Mouse (Mus musculus) c-Kit-positive CD71-positive TER-119-negative erythroid progenitor cells, embryonic 14.5 days (primary cell): ENCODE measurements at regions not wholly inside any gene's neighbourhood (a gene's known extent, or its start where the extent isn't known, plus 50 kb on each side); places are given as distances from the start of the nearest gene placed in this dataset.
"Not testable (repeated sequence)": the region's sequence is repeated elsewhere in the genome, so short reads cannot be mapped to it uniquely, and the experiment has no call there.

Experiments used
- DNase-seq: peaks from one replicate; pipeline ENCODE4 v3.0.0-alpha.2; 2013; ENCODE audit warnings: low read depth

DNA sequence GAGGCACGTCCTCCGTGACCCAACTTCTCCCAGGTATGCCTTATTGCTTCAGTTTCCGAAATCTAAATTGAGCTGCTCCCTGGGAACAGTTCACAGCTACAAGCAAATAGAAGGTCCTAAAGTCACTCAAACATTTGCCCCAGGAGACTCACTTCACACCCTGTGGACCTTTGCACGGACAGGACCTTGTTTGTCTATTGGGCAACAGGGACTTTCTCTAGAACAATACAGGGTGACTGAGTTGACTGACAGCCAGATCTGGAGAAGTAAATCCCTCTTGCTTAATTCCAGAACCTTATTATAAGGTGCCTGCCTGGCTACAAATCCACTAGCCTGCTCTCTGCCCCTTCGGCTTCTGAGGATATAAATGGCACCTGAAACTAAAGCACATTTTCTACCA lies 220.5 kb upstream of the Irx4 start:
- no peak for DNase-seq

DNA sequence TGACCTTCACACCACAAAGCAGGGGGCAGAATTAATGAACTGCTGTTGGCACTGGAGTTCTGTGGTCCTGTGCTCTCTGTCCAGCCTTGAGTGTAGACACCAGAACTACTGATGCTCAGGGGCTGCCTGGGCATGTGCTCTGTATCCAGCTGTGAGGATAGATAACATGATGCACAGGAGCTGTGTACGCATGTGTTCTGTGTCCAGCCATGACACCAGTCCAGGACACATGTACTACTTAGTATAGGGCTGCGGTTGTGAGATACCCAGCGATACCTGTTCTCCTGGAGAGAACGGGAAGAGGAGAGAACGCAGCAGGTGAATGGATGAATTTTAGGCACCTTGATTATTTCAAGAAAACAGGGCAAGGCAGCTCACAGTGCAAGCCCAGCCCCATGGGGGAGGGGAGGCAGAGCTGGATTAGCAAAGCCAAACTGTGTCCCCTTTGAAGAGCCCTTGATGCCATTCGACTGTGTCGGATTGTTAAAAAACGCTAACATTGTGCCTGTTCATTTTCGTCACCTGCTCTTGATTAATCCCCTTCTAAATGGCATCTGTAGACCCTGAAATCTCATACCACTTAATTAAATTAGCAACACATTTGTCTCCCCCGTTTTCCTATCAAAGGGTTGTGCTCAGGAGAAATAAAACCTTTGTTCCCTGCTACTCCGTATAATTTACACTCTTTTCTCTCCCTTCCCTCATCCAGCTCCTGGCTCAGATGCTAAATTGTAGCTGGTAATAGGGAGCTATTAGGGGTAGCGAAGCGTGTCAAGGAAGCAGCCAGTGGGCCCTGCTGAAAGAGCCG lies 218.8 kb upstream of the Irx4 start:
- DNase-seq: no peak

DNA sequence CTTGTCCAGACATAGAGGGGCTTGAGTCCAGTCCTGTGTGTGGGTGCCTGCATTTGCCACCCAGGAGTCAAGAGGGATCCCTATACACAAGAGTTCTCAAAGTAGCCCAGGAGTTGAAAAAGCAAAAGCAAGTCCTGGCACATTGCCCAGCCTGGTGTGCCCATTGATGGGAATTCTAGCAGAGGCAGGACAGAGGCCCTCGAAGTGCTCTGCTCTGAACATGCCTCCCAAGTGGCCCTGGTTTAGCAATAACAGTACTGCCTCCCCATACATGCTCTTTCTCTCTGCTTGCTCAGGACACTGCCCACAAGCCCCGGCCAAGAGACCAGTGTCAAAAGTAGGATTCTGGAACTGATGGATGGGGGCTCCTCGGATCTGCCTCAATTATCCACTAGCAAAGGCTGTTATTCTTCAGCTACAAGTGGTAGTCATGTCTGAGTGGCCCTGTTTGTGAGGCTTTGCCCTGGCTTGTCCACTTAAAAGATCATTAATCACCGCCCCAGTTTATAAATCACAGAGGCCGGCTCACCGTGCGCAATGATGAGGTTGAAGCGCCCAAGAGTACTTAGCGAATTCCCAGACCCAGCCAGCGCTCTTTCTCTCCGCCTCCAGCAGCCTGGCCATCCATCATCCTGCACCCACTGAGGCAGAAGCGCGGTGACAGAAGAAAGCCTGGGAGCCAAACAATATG lies 190.3 kb upstream of the Irx4 start:
- DNase-seq: no peak

DNA sequence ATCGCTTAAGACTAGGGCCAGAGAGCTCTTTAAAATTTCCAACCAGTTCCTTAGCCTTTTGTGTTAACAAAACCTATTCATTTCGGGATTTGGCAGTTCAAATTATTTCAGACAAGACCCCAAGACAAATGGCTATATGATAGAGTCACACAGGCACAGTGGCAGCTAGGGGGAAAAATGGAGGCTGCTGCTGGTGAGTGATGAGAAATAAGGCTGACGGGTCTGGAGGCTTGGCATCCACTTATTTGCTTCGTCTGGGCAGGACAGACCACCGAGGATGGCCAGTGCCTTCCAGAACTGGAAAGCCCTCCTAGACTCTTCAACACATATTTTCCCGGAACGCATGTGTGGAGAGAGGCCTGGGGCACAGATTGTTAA lies 189.8 kb upstream of the Irx4 start:
- no peak for DNase-seq

GRCm38 (mm10) chr13:73071032-73071431 lies 189.2 kb upstream of the Irx4 start:
- no peak for DNase-seq

DNA sequence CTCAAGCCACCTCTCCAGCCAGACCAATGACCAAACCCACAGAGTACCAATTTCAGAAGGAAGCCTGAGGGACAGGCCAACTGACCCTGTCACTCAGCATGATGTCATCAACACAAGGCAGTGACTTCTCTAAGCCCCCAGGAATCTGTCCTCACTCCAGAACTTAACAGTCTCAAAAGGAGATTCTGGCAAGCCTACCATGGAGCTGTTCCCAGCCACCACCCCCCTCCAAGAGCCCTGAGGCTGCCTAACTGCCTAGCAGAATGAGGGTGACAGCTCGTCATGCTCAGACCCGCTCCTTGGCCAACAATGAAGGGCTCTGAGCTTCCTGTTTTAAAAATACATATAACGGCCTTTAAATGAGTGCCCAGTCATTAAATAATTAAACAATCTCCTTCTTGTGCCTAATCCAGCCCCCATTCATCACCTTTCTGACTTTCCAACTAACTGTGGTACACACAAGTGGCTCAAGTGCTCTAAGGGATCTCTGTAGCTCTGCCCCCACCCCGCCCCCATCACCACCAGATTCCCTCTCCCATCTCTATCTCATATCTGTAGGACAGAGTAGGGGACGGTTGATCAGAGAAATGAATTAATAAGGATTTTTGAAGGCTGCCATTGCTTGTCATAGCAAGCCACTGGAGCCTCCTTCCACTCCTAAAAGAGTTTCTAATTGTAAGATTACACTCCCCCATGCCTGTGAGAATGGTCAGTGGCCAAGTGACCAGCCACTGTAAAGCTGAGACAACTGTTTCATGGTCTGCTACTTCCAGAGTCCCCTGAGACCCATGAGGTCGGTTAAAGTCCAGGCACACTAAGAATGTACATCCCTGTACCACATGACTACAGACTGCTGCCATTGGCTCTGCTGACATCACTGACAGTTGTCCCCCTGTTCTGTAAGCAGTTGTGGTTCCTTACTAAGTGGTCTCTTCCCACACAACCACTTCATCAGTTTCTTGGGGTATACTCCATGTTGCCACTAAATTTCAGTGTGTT lies 188.1 kb upstream of the Irx4 start:
- DNase-seq: no peak

GRCm38 (mm10) chr13:73077866-73078430 lies 182.3 kb upstream of the Irx4 start:
- no peak for DNase-seq

DNA sequence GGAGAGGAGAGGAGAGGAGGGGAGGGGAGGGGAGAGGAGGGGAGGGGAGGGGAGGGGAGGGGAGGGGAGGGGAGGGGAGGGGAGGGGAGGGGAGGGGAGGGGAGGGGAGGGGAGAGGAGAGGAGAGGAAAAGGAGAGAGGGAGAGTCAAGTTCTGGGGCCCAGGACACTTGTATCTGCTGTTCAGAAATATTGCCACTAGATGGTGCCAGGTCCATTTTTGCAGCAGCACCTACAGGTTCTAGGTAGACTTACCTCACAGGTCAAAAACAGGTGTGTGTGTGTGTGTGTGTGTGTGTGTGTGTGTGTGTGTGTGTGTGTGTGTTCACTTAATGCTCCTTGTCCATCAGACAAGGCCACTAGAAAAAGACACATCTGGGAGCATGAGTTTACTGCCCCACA lies 172.5 kb upstream of the Irx4 start:
- not testable (repeated sequence) for DNase-seq

GRCm38 (mm10) chr13:73091886-73092285 lies 168.4 kb upstream of the Irx4 start:
- DNase-seq: no peak

GRCm38 (mm10) chr13:73097502-73097901 lies 162.8 kb upstream of the Irx4 start:
- DNase-seq: no peak

DNA sequence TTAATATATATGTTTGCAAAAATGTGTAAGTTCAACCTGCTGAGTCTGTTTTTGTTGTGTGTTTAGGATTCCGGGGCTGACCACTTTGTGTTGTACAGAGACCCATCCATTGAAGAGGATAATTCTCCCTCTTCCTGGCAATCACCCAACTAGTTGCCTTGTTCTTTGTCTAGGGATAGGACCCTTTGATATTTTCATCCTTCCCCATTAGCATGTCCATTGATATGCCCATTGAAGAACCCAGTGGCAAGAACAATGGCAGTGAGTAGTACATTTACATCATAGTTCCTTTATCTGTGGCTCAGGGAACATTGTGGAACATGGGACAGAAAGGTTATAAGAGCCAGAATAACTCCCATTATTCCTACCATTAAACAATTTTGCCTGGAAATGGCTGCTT lies 160.9 kb upstream of the Irx4 start:
- DNase-seq: no peak

DNA sequence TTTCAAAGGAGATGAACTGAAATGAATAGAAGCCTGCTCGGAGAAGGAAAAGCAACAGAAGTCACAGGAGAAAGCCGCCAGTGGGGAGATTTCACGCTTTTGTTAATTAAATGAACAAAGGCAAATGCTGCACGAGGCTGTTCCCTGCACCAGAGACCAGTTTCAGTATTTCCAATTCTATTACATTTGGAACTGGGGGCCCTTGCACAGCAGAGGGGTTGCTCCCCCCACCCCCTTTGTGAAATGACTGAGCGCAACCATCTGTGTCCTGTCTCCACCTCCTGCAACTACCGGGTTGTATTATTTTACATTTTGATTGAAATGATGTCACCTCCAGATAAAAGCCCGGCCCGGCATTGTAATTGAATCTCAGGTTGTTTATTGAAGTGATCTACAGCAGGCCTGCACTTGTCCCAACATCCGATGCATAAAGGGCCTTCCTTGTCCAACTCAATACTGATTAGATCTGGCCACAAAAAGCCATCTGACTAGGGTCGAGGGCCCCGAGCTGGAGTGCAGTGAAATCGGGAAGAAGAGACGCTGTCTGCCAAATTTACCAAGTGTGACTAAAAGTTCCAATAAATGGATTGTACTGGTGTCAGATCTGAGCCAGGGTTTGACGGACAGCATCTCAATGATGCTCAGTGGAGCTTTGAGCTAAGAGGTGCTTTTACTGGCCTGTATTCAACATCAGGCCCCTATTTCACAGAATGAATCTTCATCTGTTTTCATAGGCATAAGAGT lies 152.9 kb upstream of the Irx4 start:
- DNase-seq: no peak

GRCm38 (mm10) chr13:73116822-73117632 lies 143.3 kb upstream of the Irx4 start:
- DNase-seq: no peak

DNA sequence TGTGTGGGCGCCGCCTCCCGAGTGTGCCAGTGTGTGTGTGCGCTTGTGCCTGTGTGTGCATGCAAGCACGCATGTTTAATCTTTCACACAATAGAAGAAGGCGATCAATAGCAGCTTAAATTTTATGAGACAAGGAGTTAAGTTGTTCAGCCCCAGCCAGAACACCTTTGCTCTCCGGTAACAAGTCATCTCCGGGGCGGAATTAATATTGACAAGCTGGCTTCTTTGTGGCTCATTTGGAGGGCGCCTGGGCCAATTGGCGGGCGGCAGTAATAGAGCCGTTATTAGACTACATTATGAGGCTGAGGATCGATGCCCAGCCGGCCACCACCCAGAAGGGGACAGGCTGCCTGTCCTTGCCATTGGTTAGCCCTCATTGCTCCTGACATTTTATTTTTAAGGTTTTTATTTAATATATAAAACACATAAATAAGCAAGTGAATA lies 142.6 kb upstream of the Irx4 start:
- no peak for DNase-seq

GRCm38 (mm10) chr13:73122945-73123344 lies 137.3 kb upstream of the Irx4 start:
- DNase-seq: no peak

- DNase-seq: no peak
Observed at GRCm38 (mm10) chr13:73131270-73131669, 129.0 kb upstream of the Irx4 start.

- DNase-seq: no peak
Observed at GRCm38 (mm10) chr13:73132746-73133145, 127.5 kb upstream of the Irx4 start.

DNA sequence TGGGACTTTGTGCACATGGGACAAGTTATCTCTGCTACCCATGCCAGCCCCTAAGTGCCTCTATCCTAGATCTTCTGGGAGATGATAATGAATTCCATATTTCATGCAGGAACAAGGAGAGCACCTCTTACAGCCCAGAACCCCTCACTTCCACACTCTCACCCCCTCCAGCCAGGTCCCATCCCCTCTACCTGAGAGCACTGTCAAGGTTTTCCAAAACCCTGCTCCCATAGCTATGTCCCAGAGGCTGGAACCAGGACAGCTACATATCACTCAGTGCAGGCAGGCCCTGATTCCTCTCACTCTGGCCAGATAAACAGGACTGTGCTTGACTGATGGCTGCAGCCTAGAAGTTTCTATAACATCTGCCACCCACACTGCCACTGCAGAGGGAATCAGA lies 125.3 kb upstream of the Irx4 start:
- no peak for DNase-seq

DNA sequence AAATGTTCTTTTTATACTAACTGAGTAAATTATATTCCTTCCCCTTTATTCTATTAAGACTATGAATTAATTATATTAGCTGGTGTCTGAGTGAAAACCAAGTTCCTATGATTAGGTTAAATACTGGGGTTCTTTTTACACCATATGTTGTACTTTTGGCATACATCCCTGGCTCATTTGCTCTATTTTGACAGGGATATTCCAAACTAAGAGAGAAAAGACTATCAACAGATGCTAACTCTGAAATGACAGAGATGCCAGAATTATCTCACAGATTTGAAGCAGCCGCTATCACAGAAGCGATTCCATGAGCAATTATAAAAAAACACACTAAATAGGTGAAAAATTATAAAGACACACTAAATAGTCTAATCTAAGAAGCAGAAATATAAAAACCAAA lies 119.0 kb upstream of the Irx4 start:
- no peak for DNase-seq

DNA sequence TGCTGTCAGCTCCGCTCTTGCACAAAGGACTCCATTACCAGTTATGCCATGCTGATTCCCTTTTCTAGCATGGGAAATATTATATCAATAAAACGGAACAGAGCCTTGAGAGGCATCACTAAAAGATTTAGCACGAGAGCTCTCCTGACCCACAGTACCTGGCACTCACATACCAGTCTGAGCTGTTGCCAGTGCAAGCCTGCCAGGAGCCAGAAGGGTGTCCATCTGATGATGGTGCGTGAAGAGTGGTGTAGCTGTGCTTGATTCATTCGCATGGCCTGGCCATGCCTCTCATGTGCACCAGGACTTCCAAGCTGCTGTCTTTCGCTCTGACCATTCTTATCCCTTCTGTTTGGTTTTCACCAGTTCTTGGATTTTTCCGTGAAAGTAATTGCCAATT lies 102.3 kb upstream of the Irx4 start:
- no peak for DNase-seq

DNA sequence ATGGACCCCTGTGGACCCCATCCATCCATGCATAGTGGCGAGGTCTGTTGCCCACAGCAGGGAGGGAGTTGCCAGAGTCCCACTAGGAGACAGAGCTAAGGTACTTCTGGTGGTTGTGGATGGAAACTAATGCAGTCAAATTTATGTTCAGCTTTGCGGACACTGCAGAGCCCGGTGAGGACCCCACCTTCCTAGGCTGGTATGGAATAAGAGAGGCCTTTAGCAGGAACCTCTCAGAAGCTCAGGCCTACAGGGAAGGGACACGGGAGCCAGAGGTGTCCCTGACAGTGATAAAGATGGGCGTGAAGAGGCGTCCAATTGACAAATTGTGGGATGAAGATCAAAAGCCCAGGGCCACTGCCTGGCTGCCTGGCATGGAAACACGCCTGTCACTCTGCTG lies 100.8 kb upstream of the Irx4 start:
- DNase-seq: no peak
